Mouse (Mus musculus) olfactory bulb, adult 2 months (tissue): Measurements from ENCODE around the gene Camta1.

Experiments used
- CTCF ChIP-seq: fragments of 200-500 bp; IDR thresholded peaks from 2 replicates; pipeline ENCODE4 v1.5.1; 2012; ENCODE audit warnings: low read depth, mild to moderate bottlenecking, low read length, moderate library complexity; ENCODE audit not compliant: insufficient read depth
- POLR2A ChIP-seq: fragments of 200-500 bp; IDR thresholded peaks from 2 replicates; pipeline ENCODE4 v1.6.1; 2012; ENCODE audit warnings: mild to moderate bottlenecking, low read depth, low read length, moderate library complexity; ENCODE audit not compliant: insufficient read depth

- no peak for TF ChIP-seq POLR2A
- TF ChIP-seq CTCF: no peak
Observed at GRCm38 (mm10) chr4:151747723-151748122, 114.0 kb downstream of the Camta1 start.
